Mouse (Mus musculus) layer of hippocampus, adult 11-12 months (tissue): ENCODE measurements around the gene Gp5.
A peak's percentile ranks its signal among the peaks of the same experiment; 100 is the strongest.
"Not testable (repeated sequence)": the region's sequence is repeated elsewhere in the genome, so short reads cannot be mapped to it uniquely, and the experiment has no call there.

Source experiments
- DNase-seq: peaks from one replicate; pipeline ENCODE4 v3.0.0; 2022; ENCODE audit warnings: low spot score

Gene Gp5

GRCm38 (mm10) chr16:30310647-30311046 is at the start of gene Gp5:
Gene Gp5 (minus strand): TSS chr16:30310779.
- DNase-seq, result no peak

GRCm38 (mm10) chr16:30353489-30353888 is 42.9 kb upstream of the Gp5 start:
- DNase-seq, result not testable (repeated sequence)

GRCm38 (mm10) chr16:30314236-30314635 is 3.7 kb upstream of the Gp5 start:
- no peak for DNase-seq

- no peak for DNase-seq
Observed at GRCm38 (mm10) chr16:30310171-30310515, 436 bp downstream of the Gp5 start.

GRCm38 (mm10) chr16:30309395-30310170 is 996 bp downstream of the Gp5 start:
- peak; percentile 11 for DNase-seq

GRCm38 (mm10) chr16:30308616-30309394 is 1.8 kb downstream of the Gp5 start:
- DNase-seq, result peak; percentile 64

GRCm38 (mm10) chr16:30307961-30308615 is 2.5 kb downstream of the Gp5 start:
- DNase-seq, result no peak

- DNase-seq, result no peak
Observed at GRCm38 (mm10) chr16:30307306-30307705, 3.3 kb downstream of the Gp5 start.

GRCm38 (mm10) chr16:30306102-30306501 is 4.5 kb downstream of the Gp5 start:
- DNase-seq, result no peak

GRCm38 (mm10) chr16:30304236-30304635 is 6.3 kb downstream of the Gp5 start:
- no peak for DNase-seq

GRCm38 (mm10) chr16:30303411-30303810 is 7.2 kb downstream of the Gp5 start:
- no peak for DNase-seq

- DNase-seq, result no peak
Observed at GRCm38 (mm10) chr16:30302686-30303085, 7.9 kb downstream of the Gp5 start.

- DNase-seq, result no peak
Observed at GRCm38 (mm10) chr16:30299711-30300277, 10.8 kb downstream of the Gp5 start.

GRCm38 (mm10) chr16:30297450-30297849 is 13.1 kb downstream of the Gp5 start:
- no peak for DNase-seq

- DNase-seq, result no peak
Observed at GRCm38 (mm10) chr16:30296601-30297275, 13.8 kb downstream of the Gp5 start.

- no peak for DNase-seq
Observed at GRCm38 (mm10) chr16:30295106-30295505, 15.5 kb downstream of the Gp5 start.

GRCm38 (mm10) chr16:30290436-30290835 is 20.1 kb downstream of the Gp5 start:
- no peak for DNase-seq

- DNase-seq, result no peak
Observed at GRCm38 (mm10) chr16:30285701-30286100, 24.9 kb downstream of the Gp5 start.

- no peak for DNase-seq
Observed at GRCm38 (mm10) chr16:30283743-30284337, 26.7 kb downstream of the Gp5 start.

- DNase-seq, result no peak
Observed at GRCm38 (mm10) chr16:30282844-30283495, 27.6 kb downstream of the Gp5 start, which contains the start of gene Lrrc15. Gene Lrrc15 (minus strand): TSS chr16:30283256.
